Mouse (Mus musculus): ENCODE results near the gene Ccnd3. TPM values are rescaled to one million over a fixed set of nuclear protein-coding genes. Genes with fewer than 3 reads are reported as not detected.
A peak's percentile ranks its signal among the peaks of the same experiment; 100 is the strongest.
"Not testable (repeated sequence)": the region's sequence is repeated elsewhere in the genome, so short reads cannot be mapped to it uniquely, and the experiment has no call there.

Ccnd3 gene
- polyA plus RNA-seq, 1 experiment from 2014 or later = 341 TPM

GRCm38 (mm10) chr17:47485791-47486190 is 19.1 kb upstream of the Ccnd3 start:
- Histone ChIP-seq H3K27me3 (ENCODE audit: low read depth, poor library complexity, severe bottlenecking) (no peaks in the 10 kb centered on the region), H3K9me3 (replicated peaks) (no peaks in the 10 kb centered on the region), H3K4me3 (no peak overlapping the region), H3K36me3 (peaks cover 29% of the 10 kb centered on the region), H3K4me1 (peaks cover 22% of the 10 kb centered on the region), H3K27ac (replicated peaks) (no peak overlapping the region)
- no peak for DNase-seq (ENCODE audit: low spot score)
- 91% methylated on average over 3 of the region's 3 CpGs for WGBS

DNA sequence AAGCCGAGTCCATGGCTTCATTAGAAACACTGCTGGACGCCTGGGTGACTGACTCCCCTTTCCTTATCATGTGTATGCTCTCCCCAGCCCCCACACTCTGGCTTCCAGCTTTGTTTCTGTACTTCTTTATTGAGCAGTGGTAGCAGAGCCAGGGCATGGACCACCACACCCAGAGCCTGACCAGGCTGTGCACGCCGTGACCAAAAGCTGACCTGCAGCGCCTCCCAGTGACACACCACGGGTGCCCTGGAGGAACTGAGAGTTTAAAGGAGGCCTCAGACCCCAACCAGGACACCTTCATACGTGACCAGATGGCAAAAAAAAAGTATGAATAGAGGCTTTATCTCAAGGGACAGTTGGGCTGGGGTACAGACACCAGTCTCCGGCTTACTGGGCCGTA is 14.1 kb upstream of the Ccnd3 start:
- WGBS = 88% methylated on average over 9 of the region's 9 CpGs
- no peak for DNase-seq (ENCODE audit: low spot score)

DNA sequence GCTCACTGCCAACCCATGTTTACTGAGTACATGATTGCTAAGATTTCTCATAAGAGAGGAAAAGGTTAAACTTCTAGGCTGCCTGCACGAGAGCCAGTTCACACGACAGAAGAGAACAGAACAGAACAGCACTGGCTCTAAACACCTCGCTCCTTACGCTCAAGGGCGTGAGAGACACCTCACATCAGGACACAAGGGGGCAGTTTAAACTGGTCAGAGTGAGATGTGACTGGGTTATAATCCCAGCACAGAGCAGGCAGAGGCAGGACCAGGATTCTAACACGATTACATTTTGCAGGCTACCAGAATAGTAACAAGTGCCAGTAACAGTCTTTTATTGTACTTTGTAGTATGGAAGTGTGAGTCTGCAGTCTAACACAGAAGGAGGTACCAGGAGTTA is 12.1 kb upstream of the Ccnd3 start:
- no peak for DNase-seq (ENCODE audit: low spot score)
- H3K27ac ChIP-seq (replicated peaks) = no peak overlapping the region
- peaks cover 89% of the 10 kb centered on the region for H3K36me3 ChIP-seq
- no peak overlapping the region for H3K4me3 ChIP-seq
- 88% methylated on average over 6 of the region's 6 CpGs for WGBS
- no peaks in the 10 kb centered on the region for H3K4me1 ChIP-seq
- no peaks in the 10 kb centered on the region for H3K9me3 ChIP-seq (replicated peaks)
- no peaks in the 10 kb centered on the region for H3K27me3 ChIP-seq (ENCODE audit: low read depth, poor library complexity, severe bottlenecking)

More for the DNA sequence above, 14.1 kb upstream of the Ccnd3 start:
- Histone ChIP-seq H3K36me3 (peaks cover 77% of the 10 kb centered on the region), H3K27me3 (ENCODE audit: low read depth, poor library complexity, severe bottlenecking) (no peaks in the 10 kb centered on the region), H3K27ac (replicated peaks) (no peak overlapping the region), H3K4me1 (peaks cover under 1% of the 10 kb centered on the region; the same call in 1 of the 2 replicates), H3K4me3 (no peak overlapping the region), H3K9me3 (replicated peaks) (no peaks in the 10 kb centered on the region)

- Histone ChIP-seq H3K27ac (replicated peaks) (no peak overlapping the region), H3K36me3 (peaks cover 93% of the 10 kb centered on the region), H3K9me3 (replicated peaks) (no peaks in the 10 kb centered on the region), H3K27me3 (ENCODE audit: low read depth, poor library complexity, severe bottlenecking) (no peaks in the 10 kb centered on the region), H3K4me1 (no peaks in the 10 kb centered on the region), H3K4me3 (no peak overlapping the region)
- no peak for DNase-seq (ENCODE audit: low spot score)
- WGBS = 90% methylated on average over 6 of the region's 6 CpGs
Observed at GRCm38 (mm10) chr17:47493653-47494052, 11.2 kb upstream of the Ccnd3 start.

GRCm38 (mm10) chr17:47494132-47494531 is 10.7 kb upstream of the Ccnd3 start:
- Histone ChIP-seq H3K27ac (replicated peaks) (no peak overlapping the region; the same call in 1 of the 2 replicates), H3K36me3 (peaks cover 93% of the 10 kb centered on the region), H3K9me3 (replicated peaks) (no peaks in the 10 kb centered on the region), H3K4me3 (no peak overlapping the region), H3K4me1 (no peaks in the 10 kb centered on the region), H3K27me3 (ENCODE audit: low read depth, poor library complexity, severe bottlenecking) (no peaks in the 10 kb centered on the region)
- no peak for DNase-seq (ENCODE audit: low spot score)
- WGBS = 91% methylated on average over 11 of the region's 11 CpGs

DNA sequence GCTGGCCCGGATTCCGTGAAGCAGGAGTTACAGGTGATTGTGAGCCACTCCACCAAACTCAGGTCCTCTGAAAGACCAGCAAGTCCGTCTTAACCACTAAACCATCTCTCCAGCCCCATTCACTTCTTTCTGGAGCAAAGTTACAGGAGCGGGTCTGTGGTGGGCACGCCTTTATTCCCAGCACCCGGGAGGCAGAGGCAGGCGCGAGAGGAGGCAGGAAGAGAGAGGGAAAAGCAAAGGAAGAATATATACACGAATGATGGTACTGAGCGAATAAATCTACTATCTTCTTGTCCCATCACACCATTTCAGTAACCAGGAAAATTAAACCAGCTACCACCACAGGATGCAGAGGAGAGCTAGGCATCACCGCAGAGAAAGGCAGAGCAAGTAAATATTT is 3.3 kb upstream of the Ccnd3 start:
- no peak for DNase-seq (ENCODE audit: low spot score)
- Histone ChIP-seq H3K4me3 (peak overlapping the region; percentile 77), H3K27me3 (ENCODE audit: low read depth, poor library complexity, severe bottlenecking) (no peaks in the 10 kb centered on the region), H3K9me3 (replicated peaks) (no peaks in the 10 kb centered on the region), H3K27ac (replicated peaks) (peak overlapping the region; percentile 96), H3K4me1 (peaks cover 43% of the 10 kb centered on the region), H3K36me3 (peaks cover 40% of the 10 kb centered on the region)
- 8% methylated on average over 11 of the region's 11 CpGs for WGBS

DNA sequence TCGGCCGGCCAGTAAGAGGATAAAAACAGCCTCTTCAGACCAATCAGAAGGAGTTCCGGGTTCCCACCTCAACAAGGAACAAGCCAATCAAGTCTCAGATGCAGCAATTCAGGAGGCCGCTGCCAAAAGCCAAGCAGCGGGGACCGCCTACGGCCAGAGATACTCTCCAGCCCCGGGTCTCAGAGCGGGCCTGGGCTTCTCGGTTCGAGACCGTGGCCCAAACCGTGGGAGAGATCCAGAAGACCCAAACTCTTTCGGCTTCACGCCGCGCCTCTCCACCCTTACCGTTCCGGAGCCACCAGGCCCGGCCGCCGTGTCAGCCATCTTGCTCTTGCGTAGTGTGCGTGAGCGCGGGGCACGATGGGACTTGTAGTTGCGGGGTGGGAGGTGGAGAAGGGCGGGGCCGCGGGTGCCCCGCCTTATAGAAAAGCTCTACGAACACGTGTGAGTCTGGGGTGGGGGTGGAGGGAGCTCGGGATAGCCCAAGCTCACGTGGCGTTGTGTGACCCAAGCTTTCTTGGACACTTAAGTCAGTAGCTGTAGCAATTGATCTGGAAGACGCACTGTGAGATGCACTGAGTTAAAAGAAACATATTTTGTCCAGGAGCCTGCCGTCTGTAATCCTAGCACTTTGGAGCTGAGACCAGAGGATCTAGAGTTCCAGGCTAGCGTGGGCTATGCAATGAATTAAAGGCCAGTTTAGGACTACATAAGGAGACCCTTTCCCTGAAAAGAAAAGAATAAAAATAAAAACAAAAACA is 2.7 kb upstream of the Ccnd3 start, which contains the start of gene Taf8:
Gene Taf8 (minus strand): TSS at position 347 of the 761 bp plus-strand sequence.
- Histone ChIP-seq H3K27ac (replicated peaks) (peak within 1 kb of the TSS; percentile 96), H3K4me3 (peak within 1 kb of the TSS; percentile 77), H3K27me3 (ENCODE audit: low read depth, poor library complexity, severe bottlenecking) (no peaks in the 10 kb centered on the region), H3K9me3 (replicated peaks) (no peaks in the 10 kb centered on the region), H3K36me3 (peaks cover 34% of the 10 kb centered on the region), H3K4me1 (peaks cover 43% of the 10 kb centered on the region)
- WGBS = 3% methylated on average over 40 of the region's 40 CpGs
- peak; percentile 97 for DNase-seq (ENCODE audit: low spot score)

GRCm38 (mm10) chr17:47502707-47503045 is 2.2 kb upstream of the Ccnd3 start:
- peak overlapping the region; percentile 77 for H3K4me3 ChIP-seq
- 78% methylated on average over 6 of the region's 6 CpGs for whole genome bisulfite sequencing
- H3K27ac ChIP-seq (replicated peaks) = not testable (repeated sequence)

GRCm38 (mm10) chr17:47503689-47504088 is 1.2 kb upstream of the Ccnd3 start:
- DNase-seq (ENCODE audit: low spot score) = no peak
- peaks cover 22% of the 10 kb centered on the region for H3K36me3 ChIP-seq

More at GRCm38 (mm10) chr17:47502707-47503045, 2.2 kb upstream of the Ccnd3 start:
- Histone ChIP-seq H3K36me3 (peaks cover 30% of the 10 kb centered on the region), H3K4me1 (peaks cover 43% of the 10 kb centered on the region)
- not testable (repeated sequence) for H3K27me3 ChIP-seq (ENCODE audit: low read depth, poor library complexity, severe bottlenecking); H3K9me3 ChIP-seq (replicated peaks); DNase-seq (ENCODE audit: low spot score)

DNA sequence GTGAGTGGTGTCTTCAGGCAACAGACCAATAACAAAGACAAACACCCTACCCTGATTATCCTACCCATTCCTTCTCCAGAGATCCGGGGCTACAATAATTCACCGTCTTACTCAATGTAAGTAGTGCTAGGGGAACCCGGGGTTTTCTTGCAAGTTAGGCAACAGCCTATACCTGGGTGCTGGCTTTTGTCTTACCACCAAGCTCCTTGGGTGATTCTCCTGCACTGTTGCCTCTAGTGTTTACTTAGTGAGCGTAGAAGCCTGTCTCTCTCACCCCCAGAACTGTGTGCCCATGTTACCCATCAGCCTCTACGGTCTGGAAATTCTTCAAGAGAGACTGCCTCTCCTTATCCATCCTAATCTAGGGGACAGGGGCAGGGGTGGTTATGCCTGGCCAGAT is 623 bp upstream of the Ccnd3 start:
- peak overlapping the region; percentile 55 for H3K4me3 ChIP-seq

More at GRCm38 (mm10) chr17:47503689-47504088, 1.2 kb upstream of the Ccnd3 start:
- Histone ChIP-seq H3K27ac (replicated peaks) (0 out of 2 replicates have a peak overlapping the region, but pooled peaks have one; percentile 85), H3K4me3 (no peak overlapping the region), H3K9me3 (replicated peaks) (no peaks in the 10 kb centered on the region), H3K27me3 (ENCODE audit: low read depth, poor library complexity, severe bottlenecking) (no peaks in the 10 kb centered on the region), H3K4me1 (peaks cover 46% of the 10 kb centered on the region)

GRCm38 (mm10) chr17:47505566-47505965 is 715 bp downstream of the Ccnd3 start:
- Histone ChIP-seq H3K27ac (replicated peaks) (peak overlapping the region; percentile 85), H3K36me3 (peaks cover 5% of the 10 kb centered on the region), H3K27me3 (ENCODE audit: low read depth, poor library complexity, severe bottlenecking) (no peaks in the 10 kb centered on the region), H3K4me1 (peaks cover 46% of the 10 kb centered on the region), H3K9me3 (replicated peaks) (no peaks in the 10 kb centered on the region), H3K4me3 (peak overlapping the region; percentile 55)
- 66% methylated on average over 2 of the region's 2 CpGs for WGBS
- DNase-seq (ENCODE audit: low spot score) = no peak

More for the DNA sequence above, 623 bp upstream of the Ccnd3 start:
- H3K27me3 ChIP-seq (ENCODE audit: low read depth, poor library complexity, severe bottlenecking) = no peaks in the 10 kb centered on the region
- H3K27ac ChIP-seq (replicated peaks) = peak overlapping the region; percentile 85
- DNase-seq (ENCODE audit: low spot score) = no peak
- peaks cover 46% of the 10 kb centered on the region for H3K4me1 ChIP-seq
- H3K36me3 ChIP-seq = peaks cover 16% of the 10 kb centered on the region
- H3K9me3 ChIP-seq (replicated peaks) = no peaks in the 10 kb centered on the region
- WGBS = 74% methylated on average over 5 of the region's 5 CpGs

GRCm38 (mm10) chr17:47506042-47506441 is 1.2 kb downstream of the Ccnd3 start:
- Histone ChIP-seq H3K9me3 (replicated peaks) (no peaks in the 10 kb centered on the region), H3K27ac (replicated peaks) (no peak overlapping the region), H3K27me3 (ENCODE audit: low read depth, poor library complexity, severe bottlenecking) (no peaks in the 10 kb centered on the region), H3K4me1 (peaks cover 45% of the 10 kb centered on the region), H3K4me3 (no peak overlapping the region), H3K36me3 (0 out of 2 replicates have a peak, but pooled peaks cover under 1% of the 10 kb centered on the region)
- WGBS = 96% methylated on average over 1 of the region's 1 CpGs
- no peak for DNase-seq (ENCODE audit: low spot score)

DNA sequence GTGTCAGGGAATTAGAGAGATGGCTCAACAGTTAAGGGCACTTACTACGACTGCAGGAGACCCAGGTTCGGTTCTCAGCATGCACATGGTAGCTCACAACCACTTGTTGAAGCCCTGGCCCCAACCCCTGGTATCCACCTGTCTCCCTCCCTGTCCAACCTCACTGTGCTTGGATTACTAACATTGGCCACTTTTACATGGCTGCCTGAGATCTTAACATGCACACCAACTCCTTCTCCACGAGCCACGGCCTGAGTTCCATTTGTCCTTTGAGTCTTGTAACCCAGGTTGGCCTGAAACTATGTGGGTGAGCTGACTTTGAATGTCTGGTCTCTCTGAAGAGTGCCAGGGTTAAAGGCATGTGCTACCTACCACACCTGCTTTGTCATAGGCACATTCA is 1.8 kb downstream of the Ccnd3 start:
- Histone ChIP-seq H3K9me3 (replicated peaks) (no peaks in the 10 kb centered on the region), H3K36me3 (no peaks in the 10 kb centered on the region), H3K4me3 (no peak overlapping the region), H3K27me3 (ENCODE audit: low read depth, poor library complexity, severe bottlenecking) (no peaks in the 10 kb centered on the region), H3K27ac (replicated peaks) (no peak overlapping the region), H3K4me1 (peaks cover 45% of the 10 kb centered on the region)
- DNase-seq (ENCODE audit: low spot score) = no peak
- 90% methylated on average over 4 of the region's 4 CpGs for WGBS

Data from midbrain, embryonic 10.5 days (tissue).